Mouse (Mus musculus): ENCODE measurements at regions not wholly inside any gene's neighbourhood (a gene's known extent, or its start where the extent isn't known, plus 50 kb on each side); places are given as distances from the start of the nearest gene placed in this dataset.
A peak's percentile ranks its signal among the peaks of the same experiment; 100 is the strongest.

- DNase-seq: no peak
Measured at GRCm38 (mm10) chr4:140396548-140396947, 150.0 kb upstream of the Igsf21 start.

- DNase-seq: no peak
Measured at GRCm38 (mm10) chr4:140392290-140392689, 145.7 kb upstream of the Igsf21 start.

- DNase-seq: no peak
Measured at GRCm38 (mm10) chr4:140390684-140391234, 144.2 kb upstream of the Igsf21 start.

GRCm38 (mm10) chr4:140385686-140386085 is 139.1 kb upstream of the Igsf21 start:
- DNase-seq: no peak

GRCm38 (mm10) chr4:140385226-140385625 is 138.6 kb upstream of the Igsf21 start:
- no peak for DNase-seq

GRCm38 (mm10) chr4:140383596-140383995 is 137.0 kb upstream of the Igsf21 start:
- no peak for DNase-seq

- DNase-seq: no peak
Measured at GRCm38 (mm10) chr4:140380733-140381132, 134.1 kb upstream of the Igsf21 start.

- no peak for DNase-seq
Measured at GRCm38 (mm10) chr4:140377941-140378340, 131.4 kb upstream of the Igsf21 start.

- no peak for DNase-seq
Measured at GRCm38 (mm10) chr4:140372586-140373325, 126.2 kb upstream of the Igsf21 start.

GRCm38 (mm10) chr4:140371426-140372213 is 125.0 kb upstream of the Igsf21 start:
- DNase-seq: peak; percentile 85

GRCm38 (mm10) chr4:140366975-140367680 is 120.5 kb upstream of the Igsf21 start:
- DNase-seq: no peak

GRCm38 (mm10) chr4:140358846-140359245 is 112.3 kb upstream of the Igsf21 start:
- no peak for DNase-seq

- no peak for DNase-seq
Measured at GRCm38 (mm10) chr4:140358103-140358502, 111.5 kb upstream of the Igsf21 start.

- no peak for DNase-seq
Measured at GRCm38 (mm10) chr4:140355144-140355550, 108.6 kb upstream of the Igsf21 start.

GRCm38 (mm10) chr4:140348802-140349201 is 102.2 kb upstream of the Igsf21 start:
- no peak for DNase-seq

- no peak for DNase-seq
Measured at GRCm38 (mm10) chr4:140330138-140330537, 83.6 kb upstream of the Igsf21 start.

- DNase-seq: no peak
Measured at GRCm38 (mm10) chr4:140326706-140327440, 80.3 kb upstream of the Igsf21 start.

GRCm38 (mm10) chr4:140325677-140326052 is 79.1 kb upstream of the Igsf21 start:
- DNase-seq: no peak

- DNase-seq: no peak
Measured at GRCm38 (mm10) chr4:140324971-140325676, 78.5 kb upstream of the Igsf21 start.

- no peak for DNase-seq
Measured at GRCm38 (mm10) chr4:140320120-140320921, 73.7 kb upstream of the Igsf21 start.

GRCm38 (mm10) chr4:140312635-140313034 is 66.1 kb upstream of the Igsf21 start:
- no peak for DNase-seq

Measured in right cerebral cortex, postnatal 25 days (tissue).